Mouse (Mus musculus) v-Abl transformed pro-B cells (cell line): ENCODE data around the gene Vgll4.

Experiments used
- in situ Hi-C, 2 experiments: fragments of 400-800 bp; cut with MboI; formaldehyde crosslinking; loops; one replicate each; pipeline ENCODE4 v1.15.1; 2025; ENCODE audit not compliant: unreplicated experiment in 2 of 2

The Vgll4 gene

GRCm38 (mm10) chr6:114922355-114923096, 47.3 kb downstream of the Vgll4 start:
- in situ Hi-C loops = loop anchor here (5.0 to 10.0 kb wide), 3 partner anchors 148 to 458 kb away; no protein-coding TSS in a partner anchor

- in situ Hi-C loops = loop anchor here (5.0 to 10.0 kb wide), 3 partner anchors 147 to 457 kb away; no protein-coding TSS in a partner anchor
These were observed 48.0 kb downstream of the Vgll4 start for GRCm38 (mm10) chr6:114921632-114922354.

GRCm38 (mm10) chr6:114920523-114921445, 49.0 kb downstream of the Vgll4 start:
- in situ Hi-C loops = loop anchor here (5.0 to 10.0 kb wide), 3 partner anchors 146 to 456 kb away; no protein-coding TSS in a partner anchor

- in situ Hi-C loops = loop anchor here (5.0 to 10.0 kb wide), 5 partner anchors 42 to 455 kb away; no protein-coding TSS in a partner anchor
These were observed 50.0 kb downstream of the Vgll4 start for GRCm38 (mm10) chr6:114919670-114920313.

- in situ Hi-C loops = loop anchor here (5.0 kb wide), 2 partner anchors 42 to 47 kb away; no protein-coding TSS in a partner anchor
These were observed 50.8 kb downstream of the Vgll4 start for GRCm38 (mm10) chr6:114918994-114919393.

GRCm38 (mm10) chr6:114917770-114918635, 51.8 kb downstream of the Vgll4 start:
- in situ Hi-C loops = loop anchor here (5.0 kb wide), 2 partner anchors 41 to 46 kb away; no protein-coding TSS in a partner anchor

GRCm38 (mm10) chr6:114917129-114917528, 52.7 kb downstream of the Vgll4 start:
- in situ Hi-C loops = loop anchor here (5.0 kb wide), 2 partner anchors 40 to 45 kb away; no protein-coding TSS in a partner anchor

- in situ Hi-C loops = loop anchor here (5.0 kb wide), 2 partner anchors 39 to 44 kb away; no protein-coding TSS in a partner anchor
These were observed 53.1 kb downstream of the Vgll4 start for GRCm38 (mm10) chr6:114916715-114916992.

- in situ Hi-C loops = loop anchor here (5.0 kb wide), 2 partner anchors 39 to 44 kb away; no protein-coding TSS in a partner anchor
These were observed 53.7 kb downstream of the Vgll4 start for GRCm38 (mm10) chr6:114915915-114916714.

- in situ Hi-C loops = no loop called here
These were observed 55.6 kb downstream of the Vgll4 start for GRCm38 (mm10) chr6:114914041-114914716.

- in situ Hi-C loops = no loop called here
These were observed 56.7 kb downstream of the Vgll4 start for GRCm38 (mm10) chr6:114913142-114913541.

GRCm38 (mm10) chr6:114911540-114911939, 58.3 kb downstream of the Vgll4 start:
- in situ Hi-C loops = no loop called here

- in situ Hi-C loops = no loop called here
These were observed 60.0 kb downstream of the Vgll4 start for GRCm38 (mm10) chr6:114909801-114910200.

- in situ Hi-C loops = no loop called here
These were observed 62.3 kb downstream of the Vgll4 start for GRCm38 (mm10) chr6:114907459-114907858.

GRCm38 (mm10) chr6:114906209-114906608, 63.6 kb downstream of the Vgll4 start:
- in situ Hi-C loops = no loop called here

- in situ Hi-C loops = no loop called here
These were observed 64.4 kb downstream of the Vgll4 start for GRCm38 (mm10) chr6:114905253-114906028.

GRCm38 (mm10) chr6:114904818-114905217, 65.0 kb downstream of the Vgll4 start:
- in situ Hi-C loops = no loop called here
